9 mouse cellular contexts compared by ENCODE assay signal in genomic region chr5:119832479-119832796, GRCm38 (mm10). TPM values are rescaled to one million over a fixed set of nuclear protein-coding genes. Genes with fewer than 3 reads are reported as not detected.
DNase-seq lines count a peak whose midpoint lies in the region; ATAC-seq and TF ChIP-seq lines count a peak whose summit lies in the region.
"Had no signal": no experiment of that assay in that cellular context is flagged by ENCODE, and none has a peak within 500 bp of the region (broad histone marks: within the 10 kb centered on the region; RNA-seq: fewer than 3 reads in every experiment).

TSS of gene Tbx5 (plus strand) at chr5:119832668.

- H3K9me3 ChIP-seq in midbrain, embryonic 10.5 days (replicated peaks) = no peaks in the 10 kb centered on the region
- H3K9me3 ChIP-seq in midbrain, embryonic 16.5 days (replicated peaks; ENCODE audit: control insufficient read depth, low read length, poor library complexity, severe bottlenecking) = no peaks in the 10 kb centered on the region
- no peaks in the 10 kb centered on the region for H3K9me3 ChIP-seq in heart, embryonic 12.5 days (replicated peaks)
- no peaks in the 10 kb centered on the region for H3K9me3 ChIP-seq in limb, embryonic 14.5 days (ENCODE audit: control insufficient read depth, low read length)
- H3K9me3 ChIP-seq in stomach, embryonic 15.5 days = no peaks in the 10 kb centered on the region

- no peak for ATAC-seq in midbrain, embryonic 16.5 days
- no peak for ATAC-seq in heart, embryonic 12.5 days (ENCODE audit: insufficient number of reproducible peaks, low FRiP score)
- no peak for ATAC-seq in limb, embryonic 14.5 days (ENCODE audit: low FRiP score, low read depth)
- ATAC-seq in stomach, embryonic 15.5 days (ENCODE audit: insufficient read depth, low FRiP score, low read depth) = no peak

- peaks cover 12% of the 10 kb centered on the region for H3K4me1 ChIP-seq in midbrain, embryonic 10.5 days
- H3K4me1 ChIP-seq in midbrain, embryonic 16.5 days (ENCODE audit: control insufficient read depth, insufficient read depth, low read length) = no peaks in the 10 kb centered on the region
- H3K4me1 ChIP-seq in heart, embryonic 12.5 days (replicated peaks) = peaks cover 35% of the 10 kb centered on the region
- H3K4me1 ChIP-seq in limb, embryonic 14.5 days (ENCODE audit: control insufficient read depth, insufficient read depth, low read length) = peaks cover 8% of the 10 kb centered on the region; the same call in 1 of the 2 replicates
- 0 out of 2 replicates have a peak, but pooled peaks cover 7% of the 10 kb centered on the region for H3K4me1 ChIP-seq in stomach, embryonic 15.5 days

- under 1% methylated on average over 16 of the region's 16 CpGs for WGBS in midbrain, embryonic 10.5 days
- under 1% methylated on average over 16 of the region's 16 CpGs for WGBS in midbrain, embryonic 16.5 days
- 6% methylated on average over 16 of the region's 16 CpGs for WGBS in heart, embryonic 12.5 days
- under 1% methylated on average over 16 of the region's 16 CpGs for WGBS in limb, embryonic 14.5 days
- 6% methylated on average over 16 of the region's 16 CpGs for WGBS in stomach, embryonic 15.5 days

- H3K4me3 ChIP-seq in midbrain, embryonic 10.5 days = peak within 1 kb of the TSS; percentile 18; the same call in 1 of the 2 replicates
- no peak within 1 kb of the TSS for H3K4me3 ChIP-seq in midbrain, embryonic 16.5 days (ENCODE audit: low read depth, low read length)
- peak within 1 kb of the TSS; percentile 67 for H3K4me3 ChIP-seq in heart, embryonic 12.5 days
- H3K4me3 ChIP-seq in limb, embryonic 14.5 days (replicated peaks; ENCODE audit: low read length) = peak within 1 kb of the TSS; percentile 54
- peak within 1 kb of the TSS; percentile 11; the same call in 1 of the 2 replicates for H3K4me3 ChIP-seq in stomach, embryonic 15.5 days (replicated peaks)

- no peak within 1 kb of the TSS for H3K9ac ChIP-seq in midbrain, embryonic 16.5 days (ENCODE audit: low read depth, low read length)
- peak within 1 kb of the TSS; percentile 92 for H3K9ac ChIP-seq in heart, embryonic 12.5 days
- peak within 1 kb of the TSS; percentile 94 for H3K9ac ChIP-seq in limb, embryonic 14.5 days (ENCODE audit: low read depth, low read length, severe bottlenecking)
- H3K9ac ChIP-seq in stomach, embryonic 15.5 days = no peak within 1 kb of the TSS

- H3K27ac ChIP-seq in midbrain, embryonic 10.5 days (replicated peaks) = no peak within 1 kb of the TSS
- no peak within 1 kb of the TSS for H3K27ac ChIP-seq in midbrain, embryonic 16.5 days (ENCODE audit: low read length)
- H3K27ac ChIP-seq in heart, embryonic 12.5 days (ENCODE audit: poor library complexity, severe bottlenecking) = peak within 1 kb of the TSS; percentile 95
- H3K27ac ChIP-seq in limb, embryonic 14.5 days (replicated peaks; ENCODE audit: low read depth, low read length) = peak within 1 kb of the TSS; percentile 96
- H3K27ac ChIP-seq in stomach, embryonic 15.5 days = no peak within 1 kb of the TSS

- H3K27me3 ChIP-seq in midbrain, embryonic 10.5 days (ENCODE audit: low read depth, poor library complexity, severe bottlenecking) = peaks cover 100% of the 10 kb centered on the region
- H3K27me3 ChIP-seq in midbrain, embryonic 16.5 days (ENCODE audit: control insufficient read depth, insufficient read depth, low read depth, low read length) = peaks cover 70% of the 10 kb centered on the region
- peaks cover 12% of the 10 kb centered on the region for H3K27me3 ChIP-seq in heart, embryonic 12.5 days (replicated peaks)
- H3K27me3 ChIP-seq in limb, embryonic 14.5 days (ENCODE audit: control insufficient read depth, insufficient read depth, low read length) = peaks cover 56% of the 10 kb centered on the region
- peaks cover 87% of the 10 kb centered on the region for H3K27me3 ChIP-seq in stomach, embryonic 15.5 days (replicated peaks)

- no peak within 1 kb of the TSS for H3K4me2 ChIP-seq in midbrain, embryonic 16.5 days (ENCODE audit: low read length)
- H3K4me2 ChIP-seq in heart, embryonic 12.5 days = peak within 1 kb of the TSS; percentile 89
- H3K4me2 ChIP-seq in limb, embryonic 14.5 days (replicated peaks; ENCODE audit: low read depth, low read length, severe bottlenecking) = peak within 1 kb of the TSS; percentile 66
- H3K4me2 ChIP-seq in stomach, embryonic 15.5 days = peak within 1 kb of the TSS; percentile 48

- peak; percentile 41 for DNase-seq in midbrain, embryonic 10.5 days (ENCODE audit: low spot score)
- DNase-seq in limb, embryonic 14.5 days (ENCODE audit: low spot score) = no peak
- no peak for DNase-seq in urinary bladder, postnatal 25 days (ENCODE audit: low spot score)
- no peak for DNase-seq in yolk sac, embryonic 10.5 days (ENCODE audit: low spot score)
- no peak for DNase-seq in layer of hippocampus, adult 9-11 months
- DNase-seq: adrenal gland, postnatal 14 days had no signal

- TF ChIP-seq POLR2A in limb, embryonic 14.5 days (IDR thresholded peaks at IDR 0.05; ENCODE audit: borderline replicate concordance, extremely low read depth, insufficient read depth, insufficient read length) = no peak

- H3K36me3 ChIP-seq in midbrain, embryonic 10.5 days = no peaks in the 10 kb centered on the region
- no peaks in the 10 kb centered on the region for H3K36me3 ChIP-seq in midbrain, embryonic 16.5 days (ENCODE audit: control insufficient read depth, insufficient read depth, low read length)
- H3K36me3 ChIP-seq in heart, embryonic 12.5 days = no peaks in the 10 kb centered on the region
- H3K36me3 ChIP-seq in limb, embryonic 14.5 days (ENCODE audit: control insufficient read depth, insufficient read depth, low read length) = 0 out of 2 replicates have a peak, but pooled peaks cover 8% of the 10 kb centered on the region
- no peaks in the 10 kb centered on the region for H3K36me3 ChIP-seq in stomach, embryonic 15.5 days

RNA-seq across cellular contexts. Expression of gene Tbx5, which starts in this region (rescaled TPM):
- 0.10 and 0.20 TPM in 2 replicates for polyA plus RNA-seq in midbrain, embryonic 10.5 days (2016; fragmentation: Nextera tagmentation; extraction: Ambion mirVana)
- 0.05 TPM in 1 of 2 replicates, not detected in the other for polyA plus RNA-seq in midbrain, embryonic 16.5 days (2015; fragmentation: Nextera tagmentation; extraction: Ambion mirVana)
- 42.6 and 45.6 TPM in 2 replicates for polyA plus RNA-seq in heart, embryonic 12.5 days (2016; fragmentation: Nextera tagmentation; extraction: Ambion mirVana)
- polyA plus RNA-seq in limb, embryonic 14.5 days (2012; rRNA removed) = 36.9 and 39.3 TPM in 2 replicates
- 22.4 and 29.3 TPM in 2 replicates for polyA plus RNA-seq in limb, embryonic 14.5 days (2014; fragmentation: Nextera tagmentation; extraction: Ambion mirVana)
- 0.23 and 0.62 TPM in 2 replicates for polyA plus RNA-seq in stomach, embryonic 15.5 days (2015; fragmentation: Nextera tagmentation; extraction: Ambion mirVana)

Comparison
In these comparisons a context has a peak if more than half of its experiments do, and no peak if none do; other contexts are left out.
1. RNA of gene Tbx5 (polyA plus RNA-seq): 42.6 to 45.6 TPM in heart, embryonic 12.5 days and 22.4 to 39.3 TPM in limb, embryonic 14.5 days; 0.23 to 0.62 TPM in stomach, embryonic 15.5 days, 0.10 to 0.20 TPM in midbrain, embryonic 10.5 days and 0.05 TPM in midbrain, embryonic 16.5 days; every median in the first group is over 10 times any median in the second.
2. Peak in DNase-seq and H3K4me3 ChIP-seq in midbrain, embryonic 10.5 days; RNA of the gene not detected or under 1 TPM.
3. H3K27ac ChIP-seq: peak in heart, embryonic 12.5 days (single experiment) and limb, embryonic 14.5 days (single experiment); none in midbrain, embryonic 10.5 days (single experiment), midbrain, embryonic 16.5 days (single experiment) and stomach, embryonic 15.5 days (single experiment).
4. H3K9ac ChIP-seq: peak in heart, embryonic 12.5 days (single experiment) and limb, embryonic 14.5 days (single experiment); none in midbrain, embryonic 16.5 days (single experiment) and stomach, embryonic 15.5 days (single experiment).